Mouse (Mus musculus): Measurements from ENCODE around the gene Lhx9. TPM values are rescaled to one million over a fixed set of nuclear protein-coding genes. Genes with fewer than 3 reads are reported as not detected.

Gene Lhx9
- total and polyA plus RNA-seq, 2 experiments from 2014 or later = 12.0 to 15.5 TPM

DNA sequence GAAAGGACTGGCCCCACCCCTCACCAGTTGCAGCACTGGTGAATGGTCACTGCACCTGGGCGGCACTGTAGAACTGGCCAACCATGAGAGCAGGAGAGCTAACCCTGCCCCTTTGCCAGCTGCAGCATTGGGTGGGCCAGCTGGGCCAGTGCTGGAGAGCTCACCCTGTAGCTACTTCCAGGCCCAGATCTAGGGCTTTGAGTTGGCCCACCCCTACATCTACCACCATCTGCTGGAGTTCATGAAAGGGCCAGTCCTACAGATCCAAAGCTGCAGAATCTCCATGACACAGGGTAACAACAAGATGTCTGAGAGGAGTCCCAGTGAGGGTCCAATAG is 25.4 kb downstream of the Lhx9 start:
- no peak overlapping the region for H3K27ac ChIP-seq
- no peaks in the 10 kb centered on the region for H3K4me1 ChIP-seq (ENCODE audit: insufficient read depth, low read length)
- H3K36me3 ChIP-seq (ENCODE audit: insufficient read depth, low read length) = no peaks in the 10 kb centered on the region
- H3K4me2 ChIP-seq (ENCODE audit: low read depth, low read length) = no peak overlapping the region
- 94% methylated on average over 1 of the region's 1 CpGs for WGBS
- no peak for TF ChIP-seq CTCF (IDR thresholded peaks at IDR 0.05; ENCODE audit: low read depth)
- DNase-seq (ENCODE audit: low spot score) (no peak), ATAC-seq (no peak)
- no peaks in the 10 kb centered on the region for H3K27me3 ChIP-seq (ENCODE audit: insufficient read depth, low read length)
- H3K9ac ChIP-seq (replicated peaks; ENCODE audit: low read length) = no peak overlapping the region
- H3K4me3 ChIP-seq (ENCODE audit: low read length) = no peak overlapping the region
- H3K9me3 ChIP-seq (ENCODE audit: low read length) = no peaks in the 10 kb centered on the region

DNA sequence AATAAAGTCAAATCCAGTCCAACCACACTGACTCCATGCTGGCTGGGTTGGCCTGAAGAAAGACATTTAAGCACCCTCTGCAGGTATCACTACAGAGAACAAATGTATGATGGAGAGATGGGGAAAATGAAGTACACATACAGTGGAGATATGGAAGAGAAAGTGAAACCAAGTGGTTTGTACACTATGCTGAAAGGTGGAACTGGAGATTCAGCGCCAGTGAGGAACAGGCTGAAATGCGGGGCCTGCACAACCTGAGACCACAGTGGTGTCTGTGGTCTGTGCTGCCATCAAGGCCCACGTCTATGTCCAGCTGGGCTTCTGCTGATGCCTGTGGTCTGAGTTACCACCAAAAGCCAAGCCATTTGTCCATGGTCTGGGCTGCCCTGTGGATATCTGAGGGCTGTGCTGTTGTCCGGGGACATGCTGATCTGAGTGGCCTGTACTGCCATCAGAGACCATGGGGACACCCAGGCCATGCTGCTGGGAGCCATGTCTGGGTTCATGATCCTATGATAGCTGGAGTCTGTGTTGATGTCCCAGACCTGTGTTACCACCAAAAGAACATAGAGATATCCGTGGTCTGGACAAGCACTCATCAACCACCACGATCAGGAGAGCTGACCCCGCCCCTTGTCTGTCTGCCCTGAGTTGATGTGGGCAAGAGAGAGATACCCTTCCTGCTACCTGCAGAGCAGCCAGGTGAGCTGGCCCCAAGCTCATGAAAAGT is 26.0 kb downstream of the Lhx9 start:
- WGBS = 92% methylated on average over 7 of the region's 7 CpGs
- ATAC-seq = no peak

DNA sequence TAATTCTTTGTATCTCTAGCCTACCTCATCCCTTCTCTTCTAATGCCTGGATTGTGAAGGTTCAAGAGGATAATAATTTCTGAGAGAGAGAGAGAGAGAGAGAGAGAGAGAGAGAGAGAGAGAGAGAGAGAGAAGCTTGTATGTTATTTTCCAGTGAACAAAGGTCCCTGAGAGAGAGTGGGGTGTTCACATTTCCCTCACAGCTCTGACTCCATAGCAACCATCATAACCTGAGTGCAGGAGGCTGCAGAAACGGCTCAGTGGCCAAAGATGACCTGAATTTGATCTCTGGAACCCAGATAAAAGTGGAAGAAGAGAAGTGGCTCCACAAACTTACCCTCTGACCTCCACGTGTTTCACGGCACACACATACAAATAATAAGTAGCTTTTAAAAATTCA is 46.6 kb downstream of the Lhx9 start:
- DNase-seq (ENCODE audit: low spot score) (no peak), ATAC-seq (no peak)
- H3K4me1 ChIP-seq (ENCODE audit: insufficient read depth, low read length) = no peaks in the 10 kb centered on the region
- H3K27ac ChIP-seq = no peak overlapping the region
- H3K9ac ChIP-seq (replicated peaks; ENCODE audit: low read length) = no peak overlapping the region
- no peaks in the 10 kb centered on the region for H3K27me3 ChIP-seq (ENCODE audit: insufficient read depth, low read length)
- H3K4me2 ChIP-seq (ENCODE audit: low read depth, low read length) = no peak overlapping the region
- no peaks in the 10 kb centered on the region for H3K9me3 ChIP-seq (ENCODE audit: low read length)
- no peaks in the 10 kb centered on the region for H3K36me3 ChIP-seq (ENCODE audit: insufficient read depth, low read length)
- 64% methylated on average over 3 of the region's 3 CpGs for WGBS
- TF ChIP-seq CTCF (IDR thresholded peaks at IDR 0.05; ENCODE audit: low read depth) = no peak
- no peak overlapping the region for H3K4me3 ChIP-seq (ENCODE audit: low read length)

More for the DNA sequence above, 26.0 kb downstream of the Lhx9 start:
- H3K36me3 ChIP-seq (ENCODE audit: insufficient read depth, low read length) = no peaks in the 10 kb centered on the region
- DNase-seq (ENCODE audit: low spot score) = no peak
- TF ChIP-seq CTCF (IDR thresholded peaks at IDR 0.05; ENCODE audit: low read depth) = no peak
- H3K4me2 ChIP-seq (ENCODE audit: low read depth, low read length) = no peak overlapping the region
- H3K9ac ChIP-seq (replicated peaks; ENCODE audit: low read length) = no peak overlapping the region
- no peak overlapping the region for H3K27ac ChIP-seq
- no peaks in the 10 kb centered on the region for H3K27me3 ChIP-seq (ENCODE audit: insufficient read depth, low read length)
- H3K4me1 ChIP-seq (ENCODE audit: insufficient read depth, low read length) = no peaks in the 10 kb centered on the region
- no peaks in the 10 kb centered on the region for H3K9me3 ChIP-seq (ENCODE audit: low read length)
- H3K4me3 ChIP-seq (ENCODE audit: low read length) = no peak overlapping the region

DNA sequence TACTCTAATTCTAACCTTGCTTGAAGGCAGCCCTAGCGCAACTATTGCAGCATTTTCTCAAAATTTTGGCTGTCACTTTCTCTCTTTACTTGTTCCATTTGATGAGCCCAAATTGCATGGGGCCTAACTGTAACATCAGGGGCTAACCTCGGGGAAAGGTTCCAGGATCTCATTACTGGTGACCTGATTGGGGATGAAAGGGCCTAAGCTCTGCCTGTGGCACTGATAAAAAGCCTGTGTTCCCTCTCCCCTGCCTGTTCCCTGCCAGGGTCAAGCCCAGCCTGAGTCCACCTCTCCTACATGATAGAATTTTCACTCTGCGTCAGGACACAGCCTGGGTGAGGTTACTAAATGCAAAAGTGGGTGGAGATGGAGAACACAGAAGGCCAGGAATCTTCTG is 47.1 kb downstream of the Lhx9 start:
- ATAC-seq (no peak), DNase-seq (ENCODE audit: low spot score) (no peak)
- Histone ChIP-seq H3K36me3 (ENCODE audit: insufficient read depth, low read length) (no peaks in the 10 kb centered on the region), H3K9ac (replicated peaks; ENCODE audit: low read length) (no peak overlapping the region), H3K4me1 (ENCODE audit: insufficient read depth, low read length) (no peaks in the 10 kb centered on the region), H3K27ac (no peak overlapping the region), H3K9me3 (ENCODE audit: low read length) (no peaks in the 10 kb centered on the region), H3K27me3 (ENCODE audit: insufficient read depth, low read length) (no peaks in the 10 kb centered on the region), H3K4me3 (ENCODE audit: low read length) (no peak overlapping the region), H3K4me2 (ENCODE audit: low read depth, low read length) (no peak overlapping the region)
- WGBS = 74% methylated on average over 3 of the region's 3 CpGs
- no peak for TF ChIP-seq CTCF (IDR thresholded peaks at IDR 0.05; ENCODE audit: low read depth)

DNA sequence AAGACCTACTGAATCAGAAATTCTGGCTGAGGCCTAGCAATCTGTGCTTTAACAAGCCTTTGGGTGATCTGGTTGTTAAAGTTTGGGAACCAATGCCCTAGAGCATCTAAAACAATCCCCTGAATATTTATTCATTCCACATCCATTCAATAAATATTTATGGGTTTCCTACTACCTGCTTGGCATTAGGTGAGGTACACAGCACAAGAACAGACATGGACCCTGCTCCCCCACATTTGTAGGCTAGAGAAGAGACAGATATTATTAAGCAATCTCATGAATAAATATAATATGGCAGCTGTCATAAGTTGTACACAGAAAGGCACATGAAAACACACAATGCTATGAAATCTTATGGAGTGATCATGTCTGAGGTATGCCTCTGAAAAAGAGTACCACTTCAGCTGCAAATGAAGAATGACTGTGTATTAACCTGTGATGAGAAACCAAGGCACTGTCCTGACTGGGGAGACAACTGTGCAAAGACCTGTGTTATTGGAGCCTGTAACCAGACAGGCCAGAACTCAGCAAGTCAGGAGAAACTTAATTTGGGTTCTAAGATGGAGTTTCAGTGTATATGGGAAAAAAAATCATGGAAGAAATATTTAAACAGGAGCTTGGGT is 48.6 kb downstream of the Lhx9 start:
- Histone ChIP-seq H3K4me2 (ENCODE audit: low read depth, low read length) (no peak overlapping the region), H3K36me3 (ENCODE audit: insufficient read depth, low read length) (no peaks in the 10 kb centered on the region), H3K27me3 (ENCODE audit: insufficient read depth, low read length) (no peaks in the 10 kb centered on the region), H3K9ac (replicated peaks; ENCODE audit: low read length) (no peak overlapping the region), H3K27ac (no peak overlapping the region), H3K4me1 (ENCODE audit: insufficient read depth, low read length) (no peaks in the 10 kb centered on the region), H3K9me3 (ENCODE audit: low read length) (no peaks in the 10 kb centered on the region), H3K4me3 (ENCODE audit: low read length) (no peak overlapping the region)
- no peak for ATAC-seq
- no peak for DNase-seq (ENCODE audit: low spot score)
- no peak for TF ChIP-seq CTCF (IDR thresholded peaks at IDR 0.05; ENCODE audit: low read depth)

DNA sequence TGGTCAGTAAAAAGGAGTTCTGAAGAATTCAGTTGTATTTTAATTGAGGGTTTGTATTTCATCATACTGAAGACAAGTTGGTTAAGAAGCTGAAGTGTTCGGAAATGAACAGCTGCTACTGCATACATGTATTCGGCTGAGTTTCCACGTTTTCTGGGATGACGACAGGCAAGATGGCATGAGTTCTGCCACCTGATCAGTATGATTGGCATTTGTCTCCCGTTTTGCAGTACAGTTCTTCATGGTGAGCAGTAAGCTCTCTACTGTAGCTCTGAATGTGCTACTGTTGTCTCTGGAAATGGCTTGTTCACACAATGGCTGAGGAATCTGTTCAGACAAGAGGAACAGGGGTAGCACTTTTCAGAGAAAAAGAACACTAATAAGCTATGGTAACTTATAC is 50.3 kb downstream of the Lhx9 start:
- no peak for TF ChIP-seq CTCF (IDR thresholded peaks at IDR 0.05; ENCODE audit: low read depth)
- no peaks in the 10 kb centered on the region for H3K27me3 ChIP-seq (ENCODE audit: insufficient read depth, low read length)
- no peak overlapping the region for H3K9ac ChIP-seq (replicated peaks; ENCODE audit: low read length)
- no peaks in the 10 kb centered on the region for H3K36me3 ChIP-seq (ENCODE audit: insufficient read depth, low read length)
- H3K9me3 ChIP-seq (ENCODE audit: low read length) = no peaks in the 10 kb centered on the region
- no peak overlapping the region for H3K4me2 ChIP-seq (ENCODE audit: low read depth, low read length)
- DNase-seq (ENCODE audit: low spot score) (no peak), ATAC-seq (no peak)
- no peak overlapping the region for H3K4me3 ChIP-seq (ENCODE audit: low read length)
- H3K27ac ChIP-seq = no peak overlapping the region
- WGBS = 86% methylated on average over 5 of the region's 5 CpGs
- H3K4me1 ChIP-seq (ENCODE audit: insufficient read depth, low read length) = no peaks in the 10 kb centered on the region

DNA sequence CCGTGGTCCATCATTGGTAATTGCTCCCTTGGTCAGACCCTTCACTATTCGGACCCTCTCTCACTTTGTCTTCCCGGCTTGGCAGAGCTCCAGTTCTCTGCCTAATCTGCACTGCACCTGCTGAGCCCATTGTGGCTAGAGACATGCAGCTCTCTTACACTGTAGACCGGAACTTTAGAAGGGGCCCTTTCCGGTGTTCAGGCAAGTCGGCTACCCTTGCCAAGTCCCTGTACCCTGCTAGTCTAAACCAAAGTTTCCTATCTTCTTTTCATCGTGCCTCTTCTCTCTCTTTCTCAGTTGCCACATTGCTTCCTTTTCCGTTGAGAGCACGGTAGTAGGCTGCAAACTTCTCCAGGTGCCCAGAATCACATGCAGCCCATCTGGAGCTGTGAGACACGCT is 62.5 kb downstream of the Lhx9 start:
- WGBS = 44% methylated on average over 10 of the region's 10 CpGs
- ATAC-seq (no peak), DNase-seq (ENCODE audit: low spot score) (no peak)
- no peak for TF ChIP-seq CTCF (IDR thresholded peaks at IDR 0.05; ENCODE audit: low read depth)
- H3K27me3 ChIP-seq (ENCODE audit: insufficient read depth, low read length) = no peaks in the 10 kb centered on the region
- H3K4me3 ChIP-seq (ENCODE audit: low read length) = no peak overlapping the region
- no peaks in the 10 kb centered on the region for H3K9me3 ChIP-seq (ENCODE audit: low read length)
- H3K4me1 ChIP-seq (ENCODE audit: insufficient read depth, low read length) = no peaks in the 10 kb centered on the region
- H3K4me2 ChIP-seq (ENCODE audit: low read depth, low read length) = no peak overlapping the region
- H3K27ac ChIP-seq = no peak overlapping the region
- H3K9ac ChIP-seq (replicated peaks; ENCODE audit: low read length) = no peak overlapping the region
- no peaks in the 10 kb centered on the region for H3K36me3 ChIP-seq (ENCODE audit: insufficient read depth, low read length)

Data from hindbrain, postnatal 0 days (tissue).